Mouse (Mus musculus) hindbrain, embryonic 16.5 days (tissue): Measurements from ENCODE around the gene Tmem169. TPM values are rescaled to one million over a fixed set of nuclear protein-coding genes. Genes with fewer than 3 reads are reported as not detected.

Source experiments
- ATAC-seq: fragments of 200-750 bp; cut with Nextera tagmentation; 2 replicates; pipeline ENCODE4 v1.8.0; 2017; ENCODE audit warnings: moderate TSS enrichment, moderate library complexity
- H3K27ac ChIP-seq: fragments of 300-500 bp; sonication (generic); 2 replicates; pipeline ENCODE4 v1.5.1; 2014; ENCODE audit warnings: low read depth, mild to moderate bottlenecking, control low read depth, low read length, moderate library complexity
- H3K27me3 ChIP-seq: fragments of 300-500 bp; sonication (generic); replicated peaks from 2 replicates; pipeline ENCODE4 v1.6.1; 2014; ENCODE audit warnings: low read length; ENCODE audit not compliant: control insufficient read depth, insufficient read depth
- H3K36me3 ChIP-seq: fragments of 300-500 bp; sonication (generic); 2 replicates; pipeline ENCODE4 v1.6.1; 2014; ENCODE audit warnings: mild to moderate bottlenecking, low read length, moderate library complexity, mixed read lengths; ENCODE audit not compliant: control insufficient read depth, insufficient read depth
- H3K4me1 ChIP-seq: fragments of 300-500 bp; sonication (generic); 2 replicates; pipeline ENCODE4 v1.6.1; 2014; ENCODE audit warnings: low read depth, low read length; ENCODE audit not compliant: control insufficient read depth, insufficient read depth
- H3K4me2 ChIP-seq: fragments of 300-500 bp; sonication (generic); 2 replicates; pipeline ENCODE4 v1.6.1; 2014; ENCODE audit warnings: mild to moderate bottlenecking, low read length, control low read depth, moderate library complexity
- H3K4me3 ChIP-seq: fragments of 300-500 bp; sonication (generic); 2 replicates; pipeline ENCODE4 v1.5.1; 2014; ENCODE audit warnings: mild to moderate bottlenecking, low read length, control low read depth, moderate library complexity
- H3K9ac ChIP-seq: fragments of 300-500 bp; sonication (generic); 2 replicates; pipeline ENCODE4 v1.6.1; 2014; ENCODE audit warnings: low read depth, mild to moderate bottlenecking, control low read depth, low read length, moderate library complexity
- H3K9me3 ChIP-seq: fragments of 300-500 bp; sonication (generic); 2 replicates; pipeline ENCODE4 v1.6.1; 2014; ENCODE audit warnings: mild to moderate bottlenecking, low read length, moderate library complexity; ENCODE audit not compliant: control insufficient read depth
- WGBS: fragments of 180-500 bp; shearing (Covaris S2); extraction: QIAGEN DNeasy Blood & Tissue Kit; methylation state at CpG from one replicate; pipeline ENCODE4 v1.1.7; 2014; 5-methylcytosine and 5-hydroxymethylcytosine counted together
- polyA plus RNA-seq: library from polyadenylated mRNA; unstranded; fragments of >200 nt; fragmentation: Nextera tagmentation; extraction: Ambion mirVana; gene quantifications from 2 replicates; pipeline ENCODE4 v1.2.1, GENCODE M21; 2015

Gene Tmem169
- polyA plus RNA-seq, 1 experiment from 2014 or later: 38.7 TPM

DNA sequence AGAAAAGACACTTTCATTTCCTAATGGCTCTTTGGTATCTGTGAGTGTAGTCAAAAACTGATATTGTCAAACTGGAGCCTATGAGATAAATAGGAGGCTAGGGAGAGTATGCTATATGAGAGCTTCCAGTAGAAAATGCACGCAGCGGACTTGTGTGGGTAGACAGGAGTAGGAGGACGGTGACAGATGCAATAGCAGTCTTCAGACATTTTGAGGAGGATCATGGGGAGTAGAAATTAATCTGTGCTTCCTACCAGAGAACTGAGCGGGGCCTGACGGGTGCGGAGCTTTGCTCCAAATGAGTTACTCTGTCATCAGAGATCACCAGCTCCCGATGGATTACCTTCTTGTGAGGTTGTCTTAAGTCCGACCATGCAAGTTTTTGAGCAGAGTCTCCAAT lies 52.6 kb downstream of the Tmem169 start:
- Histone ChIP-seq H3K4me2 (no peak overlapping the region), H3K27ac (no peak overlapping the region), H3K27me3 (no peaks in the 10 kb centered on the region), H3K4me1 (no peaks in the 10 kb centered on the region), H3K4me3 (no peak overlapping the region), H3K9ac (no peak overlapping the region), H3K9me3 (no peaks in the 10 kb centered on the region), H3K36me3 (no peaks in the 10 kb centered on the region)
- WGBS: 94% methylated on average over 8 of the region's 8 CpGs
- no peak for ATAC-seq

DNA sequence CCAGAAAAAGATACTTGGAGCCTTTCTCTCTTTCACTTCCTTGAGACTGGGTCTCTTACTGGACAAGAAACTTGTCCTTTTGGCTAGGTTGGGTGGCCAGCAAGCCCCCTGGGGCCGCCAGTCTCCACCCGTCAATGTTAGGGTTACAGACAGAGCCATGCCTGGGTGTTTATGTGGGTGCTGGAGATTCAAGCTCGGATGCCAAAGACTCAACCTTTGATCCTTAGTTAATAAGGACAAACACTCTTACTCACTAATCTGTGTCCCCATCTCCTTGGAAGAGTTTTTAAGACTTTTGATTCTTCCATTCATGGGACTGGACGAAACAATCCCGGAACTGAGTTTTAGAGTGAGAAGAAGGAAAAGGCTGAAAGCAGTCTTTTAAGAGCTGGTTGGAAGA lies 54.2 kb downstream of the Tmem169 start:
- H3K4me2 ChIP-seq: no peak overlapping the region
- WGBS: 95% methylated on average over 5 of the region's 5 CpGs
- H3K27ac ChIP-seq: no peak overlapping the region
- no peaks in the 10 kb centered on the region; the same call in 1 of the 2 replicates for H3K36me3 ChIP-seq
- ATAC-seq: no peak
- H3K4me1 ChIP-seq: no peaks in the 10 kb centered on the region
- no peak overlapping the region for H3K4me3 ChIP-seq
- no peak overlapping the region for H3K9ac ChIP-seq
- no peaks in the 10 kb centered on the region for H3K27me3 ChIP-seq
- no peaks in the 10 kb centered on the region for H3K9me3 ChIP-seq

DNA sequence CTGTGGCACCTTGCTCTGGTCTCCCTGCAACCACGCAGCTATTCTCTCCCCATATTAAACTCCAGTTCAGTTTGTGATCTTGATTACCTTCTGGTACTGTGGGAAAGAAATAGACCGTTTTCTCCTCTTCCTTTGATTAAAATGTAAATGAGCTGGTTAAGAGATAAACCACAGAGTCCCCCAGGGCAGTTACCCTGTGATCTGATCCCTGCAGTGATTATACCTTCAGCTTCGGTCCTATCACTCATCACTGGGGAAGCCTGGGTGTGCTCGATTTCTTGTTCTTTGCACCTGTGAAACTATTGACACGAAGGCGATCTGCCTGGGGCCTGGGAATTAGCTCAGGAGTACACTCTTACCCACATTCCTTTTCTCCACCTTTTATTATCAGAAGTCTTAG lies 63.7 kb downstream of the Tmem169 start:
- no peaks in the 10 kb centered on the region; the same call in 1 of the 2 replicates for H3K36me3 ChIP-seq
- WGBS: 62% methylated on average over 6 of the region's 6 CpGs
- H3K27me3 ChIP-seq: no peaks in the 10 kb centered on the region

More for the DNA sequence above, 63.7 kb downstream of the Tmem169 start:
- Histone ChIP-seq H3K27ac (no peak overlapping the region), H3K9me3 (no peaks in the 10 kb centered on the region), H3K4me3 (no peak overlapping the region), H3K4me1 (no peaks in the 10 kb centered on the region), H3K9ac (no peak overlapping the region), H3K4me2 (no peak overlapping the region)
- ATAC-seq: no peak

Other genes starting within 250 kb of the Tmem169 start
- gene Mreg, start 72.1 kb upstream of the Tmem169 start, polyA plus RNA-seq: 2.2 and 2.7 TPM in 2 replicates
- gene Pecr, start 55 bp upstream of the Tmem169 start, polyA plus RNA-seq: 9.4 and 10.6 TPM in 2 replicates
- gene Xrcc5, start 23.1 kb downstream of the Tmem169 start, polyA plus RNA-seq: 15.9 and 17.3 TPM in 2 replicates